Mouse (Mus musculus): ENCODE measurements at regions not wholly inside any gene's neighbourhood (a gene's known extent, or its start where the extent isn't known, plus 50 kb on each side); places are given as distances from the start of the nearest gene placed in this dataset.
A peak's percentile ranks its signal among the peaks of the same experiment; 100 is the strongest.
"Not testable (repeated sequence)": the region's sequence is repeated elsewhere in the genome, so short reads cannot be mapped to it uniquely, and the experiment has no call there.

GRCm38 (mm10) chr13:72241919-72242318 is 278.4 kb upstream of the Irx1 start:
- Histone ChIP-seq H3K4me2 (ENCODE audit: low read depth) (no peak overlapping the region), H3K36me3 (ENCODE audit: insufficient read depth) (no peaks in the 10 kb centered on the region), H3K4me3 (ENCODE audit: low read depth, low read length) (no peak overlapping the region), H3K9me3 (ENCODE audit: low read length) (no peaks in the 10 kb centered on the region), H3K27me3 (ENCODE audit: insufficient read depth, low read length) (no peaks in the 10 kb centered on the region), H3K27ac (ENCODE audit: low read depth, low read length) (no peak overlapping the region), H3K4me1 (ENCODE audit: insufficient read depth) (no peaks in the 10 kb centered on the region), H3K9ac (no peak overlapping the region)
- ATAC-seq, result no peak
- no peak for TF ChIP-seq CTCF (IDR thresholded peaks at IDR 0.05; ENCODE audit: low read depth)
- no peak for DNase-seq
- WGBS, result 78% methylated on average over 3 of the region's 3 CpGs

DNA sequence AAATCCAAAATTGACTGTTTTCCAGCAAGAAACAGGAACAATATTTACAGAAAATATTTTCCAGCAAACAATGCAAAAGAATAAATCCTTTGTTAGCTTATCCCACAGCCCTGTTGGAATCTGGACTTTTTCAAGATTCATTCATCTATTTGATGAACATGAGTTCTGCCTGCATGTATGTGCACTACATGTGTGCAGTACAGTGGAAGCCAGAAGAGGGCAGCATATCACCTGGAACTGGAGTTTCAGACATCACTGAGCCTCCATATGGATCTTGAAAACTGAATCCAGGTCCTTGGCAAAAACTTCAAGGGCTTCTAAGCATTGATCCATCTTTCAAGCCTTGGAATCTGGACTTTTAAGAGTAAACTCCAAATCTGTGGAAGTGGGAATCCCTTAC is 286.9 kb upstream of the Irx1 start:
- Histone ChIP-seq H3K9me3 (ENCODE audit: low read length) (0 out of 2 replicates have a peak, but pooled peaks cover 3% of the 10 kb centered on the region), H3K27me3 (ENCODE audit: insufficient read depth, low read length) (no peaks in the 10 kb centered on the region), H3K4me2 (ENCODE audit: low read depth) (no peak overlapping the region), H3K36me3 (ENCODE audit: insufficient read depth) (no peaks in the 10 kb centered on the region), H3K27ac (ENCODE audit: low read depth, low read length) (no peak overlapping the region), H3K9ac (no peak overlapping the region), H3K4me1 (ENCODE audit: insufficient read depth) (no peaks in the 10 kb centered on the region), H3K4me3 (ENCODE audit: low read depth, low read length) (no peak overlapping the region)
- ATAC-seq (no peak), DNase-seq (no peak)
- no peak for TF ChIP-seq CTCF (IDR thresholded peaks at IDR 0.05; ENCODE audit: low read depth)

GRCm38 (mm10) chr13:72253242-72253641 is 289.7 kb upstream of the Irx1 start:
- H3K27me3 ChIP-seq (ENCODE audit: insufficient read depth, low read length); DNase-seq; H3K4me1 ChIP-seq (ENCODE audit: insufficient read depth); H3K27ac ChIP-seq (ENCODE audit: low read depth, low read length); H3K9me3 ChIP-seq (ENCODE audit: low read length); H3K36me3 ChIP-seq (ENCODE audit: insufficient read depth); H3K9ac ChIP-seq; H3K4me3 ChIP-seq (ENCODE audit: low read depth, low read length); ATAC-seq; H3K4me2 ChIP-seq (ENCODE audit: low read depth): not testable (repeated sequence)
- 60% methylated on average over 13 of the region's 13 CpGs for WGBS

- no peaks in the 10 kb centered on the region for H3K36me3 ChIP-seq (ENCODE audit: insufficient read depth)
- TF ChIP-seq CTCF (IDR thresholded peaks at IDR 0.05; ENCODE audit: low read depth), result no peak
- no peak overlapping the region for H3K4me3 ChIP-seq (ENCODE audit: low read depth, low read length)
- H3K27ac ChIP-seq (ENCODE audit: low read depth, low read length), result no peak overlapping the region
- peak; percentile 27; the same call in 1 of the 2 replicates for ATAC-seq
- DNase-seq, result no peak
- H3K9ac ChIP-seq, result no peak overlapping the region
- H3K9me3 ChIP-seq (ENCODE audit: low read length), result no peaks in the 10 kb centered on the region
- no peaks in the 10 kb centered on the region for H3K4me1 ChIP-seq (ENCODE audit: insufficient read depth)
- peaks cover 3% of the 10 kb centered on the region for H3K27me3 ChIP-seq (ENCODE audit: insufficient read depth, low read length)
- 96% methylated on average over 2 of the region's 2 CpGs for WGBS
- no peak overlapping the region for H3K4me2 ChIP-seq (ENCODE audit: low read depth)
Observed at GRCm38 (mm10) chr13:72258794-72259193, 295.3 kb upstream of the Irx1 start.

GRCm38 (mm10) chr13:72264416-72264815 is 300.9 kb upstream of the Irx1 start:
- Histone ChIP-seq H3K36me3 (ENCODE audit: insufficient read depth) (no peaks in the 10 kb centered on the region), H3K27ac (ENCODE audit: low read depth, low read length) (no peak overlapping the region), H3K4me3 (ENCODE audit: low read depth, low read length) (no peak overlapping the region), H3K4me1 (ENCODE audit: insufficient read depth) (no peaks in the 10 kb centered on the region), H3K4me2 (ENCODE audit: low read depth) (no peak overlapping the region), H3K9ac (no peak overlapping the region), H3K27me3 (ENCODE audit: insufficient read depth, low read length) (peaks cover 3% of the 10 kb centered on the region), H3K9me3 (ENCODE audit: low read length) (no peaks in the 10 kb centered on the region)
- DNase-seq, result no peak
- WGBS, result 49% methylated on average over 3 of the region's 3 CpGs
- TF ChIP-seq CTCF (IDR thresholded peaks at IDR 0.05; ENCODE audit: low read depth), result no peak
- ATAC-seq, result no peak

- DNase-seq (no peak), ATAC-seq (no peak)
- no peaks in the 10 kb centered on the region for H3K9me3 ChIP-seq (ENCODE audit: low read length)
- no peak overlapping the region for H3K9ac ChIP-seq
- H3K4me2 ChIP-seq (ENCODE audit: low read depth), result no peak overlapping the region
- no peak for TF ChIP-seq CTCF (IDR thresholded peaks at IDR 0.05; ENCODE audit: low read depth)
- no peak overlapping the region for H3K27ac ChIP-seq (ENCODE audit: low read depth, low read length)
- no peaks in the 10 kb centered on the region for H3K36me3 ChIP-seq (ENCODE audit: insufficient read depth)
- no peaks in the 10 kb centered on the region for H3K4me1 ChIP-seq (ENCODE audit: insufficient read depth)
- peaks cover 3% of the 10 kb centered on the region for H3K27me3 ChIP-seq (ENCODE audit: insufficient read depth, low read length)
- H3K4me3 ChIP-seq (ENCODE audit: low read depth, low read length), result no peak overlapping the region
- WGBS, result 32% methylated on average over 7 of the region's 7 CpGs
Observed at GRCm38 (mm10) chr13:72265116-72265515, 301.6 kb upstream of the Irx1 start.

GRCm38 (mm10) chr13:72265650-72266049 is 302.1 kb upstream of the Irx1 start:
- Histone ChIP-seq H3K9ac (no peak overlapping the region), H3K4me1 (ENCODE audit: insufficient read depth) (no peaks in the 10 kb centered on the region), H3K4me3 (ENCODE audit: low read depth, low read length) (no peak overlapping the region), H3K36me3 (ENCODE audit: insufficient read depth) (no peaks in the 10 kb centered on the region), H3K4me2 (ENCODE audit: low read depth) (no peak overlapping the region), H3K27me3 (ENCODE audit: insufficient read depth, low read length) (peaks cover 3% of the 10 kb centered on the region), H3K9me3 (ENCODE audit: low read length) (no peaks in the 10 kb centered on the region), H3K27ac (ENCODE audit: low read depth, low read length) (no peak overlapping the region)
- peak; percentile 27; the same call in 1 of the 2 replicates for ATAC-seq
- 21% methylated on average over 11 of the region's 11 CpGs for WGBS
- no peak for TF ChIP-seq CTCF (IDR thresholded peaks at IDR 0.05; ENCODE audit: low read depth)
- peak; percentile 28 for DNase-seq

Data from forebrain, postnatal 0 days (tissue).